Mouse (Mus musculus) testis, adult 2 months (tissue): Measurements from ENCODE around the gene Ppp1r15a. TPM values are rescaled to one million over a fixed set of nuclear protein-coding genes. Genes with fewer than 3 reads are reported as not detected.
"Not testable (repeated sequence)": the region's sequence is repeated elsewhere in the genome, so short reads cannot be mapped to it uniquely, and the experiment has no call there.

Experiments used
- H3K27ac ChIP-seq: fragments of 200-500 bp; 2 replicates; pipeline ENCODE4 v1.5.1; 2012; ENCODE audit warnings: low read depth, low read length; ENCODE audit not compliant: control insufficient read depth, insufficient read depth
- H3K27me3 ChIP-seq: fragments of 200-500 bp; 2 replicates; pipeline ENCODE4 v1.6.1; 2012; ENCODE audit warnings: mild to moderate bottlenecking, low read length, moderate library complexity; ENCODE audit not compliant: control insufficient read depth, insufficient read depth
- H3K36me3 ChIP-seq: fragments of 200-500 bp; 2 replicates; pipeline ENCODE4 v1.6.1; 2012; ENCODE audit warnings: mild to moderate bottlenecking, low read length; ENCODE audit not compliant: control insufficient read depth, insufficient read depth
- H3K4me1 ChIP-seq: fragments of 200-500 bp; 2 replicates; pipeline ENCODE4 v1.6.1; 2012; ENCODE audit warnings: low read length; ENCODE audit not compliant: control insufficient read depth, insufficient read depth
- H3K4me3 ChIP-seq: fragments of 200-500 bp; 2 replicates; pipeline ENCODE4 v1.5.1; 2012; ENCODE audit warnings: low read depth, mild to moderate bottlenecking, low read length, moderate library complexity, mixed read lengths; ENCODE audit not compliant: control insufficient read depth
- CTCF ChIP-seq: fragments of 200-500 bp; IDR thresholded peaks from 2 replicates; pipeline ENCODE4 v1.5.1; 2012; ENCODE audit warnings: low read depth, mild to moderate bottlenecking, inconsistent platforms, low read length, moderate library complexity; ENCODE audit not compliant: control insufficient read depth, insufficient read depth, insufficient replicate concordance
- POLR2A ChIP-seq: fragments of 200-500 bp; IDR thresholded peaks from 2 replicates; pipeline ENCODE4 v1.6.1; 2012; ENCODE audit warnings: low read depth, mild to moderate bottlenecking, inconsistent platforms, low read length, moderate library complexity; ENCODE audit not compliant: control insufficient read depth
- polyA plus RNA-seq: library from polyadenylated mRNA; depleted of rRNA; stranded (reverse); fragments of >200 nt; gene quantifications from 2 replicates; pipeline ENCODE4 v1.2.3, GENCODE M21; 2012

The Ppp1r15a gene
- polyA plus RNA-seq, 1 experiment = 5.9 TPM

GRCm38 (mm10) chr7:45486761-45487415, 39.2 kb downstream of the Ppp1r15a start, which contains the start of gene Gm45808:
Gene Gm45808, minus strand, starts transcription at chr7:45486811.
- no peak for TF ChIP-seq POLR2A
- TF ChIP-seq CTCF = no peak
- peak within 1 kb of the TSS; percentile 60 for H3K4me3 ChIP-seq
- H3K27ac ChIP-seq = peak within 1 kb of the TSS; percentile 68

GRCm38 (mm10) chr7:45486158-45486557, 39.9 kb downstream of the Ppp1r15a start:
- H3K27ac ChIP-seq = peak overlapping the region; percentile 68
- peak overlapping the region; percentile 60 for H3K4me3 ChIP-seq
- H3K27me3 ChIP-seq = no peaks in the 10 kb centered on the region
- no peaks in the 10 kb centered on the region for H3K36me3 ChIP-seq
- H3K4me1 ChIP-seq = peaks cover 7% of the 10 kb centered on the region
- TF ChIP-seq POLR2A (peak; percentile 35; the same call in 1 of the 2 replicates), CTCF (no peak)

More at GRCm38 (mm10) chr7:45486761-45487415, 39.2 kb downstream of the Ppp1r15a start, which contains the start of gene Gm45808:
- Histone ChIP-seq H3K4me1 (peaks cover 3% of the 10 kb centered on the region), H3K36me3 (no peaks in the 10 kb centered on the region), H3K27me3 (no peaks in the 10 kb centered on the region)

- H3K27me3 ChIP-seq, H3K4me1 ChIP-seq, H3K4me3 ChIP-seq, H3K36me3 ChIP-seq: not testable (repeated sequence)
- H3K27ac ChIP-seq = 0 out of 2 replicates have a peak overlapping the region, but pooled peaks have one; percentile 16
Measured at GRCm38 (mm10) chr7:45484985-45485384, 41.1 kb downstream of the Ppp1r15a start.

- Histone ChIP-seq H3K4me3 (peak overlapping the region; percentile 82; the same call in 1 of the 2 replicates), H3K4me1 (peaks cover 6% of the 10 kb centered on the region), H3K27me3 (no peaks in the 10 kb centered on the region), H3K36me3 (no peaks in the 10 kb centered on the region), H3K27ac (peak overlapping the region; percentile 39)
- TF ChIP-seq CTCF = no peak
- no peak for TF ChIP-seq POLR2A
Measured at GRCm38 (mm10) chr7:45482166-45482565, 43.9 kb downstream of the Ppp1r15a start.

GRCm38 (mm10) chr7:45481374-45481927, 44.6 kb downstream of the Ppp1r15a start, which contains the start of gene Tulp2:
Gene Tulp2, plus strand, starts transcription at chr7:45481877.
- peak within 1 kb of the TSS; percentile 82 for H3K4me3 ChIP-seq
- no peak for TF ChIP-seq CTCF
- peak; percentile 57; the same call in 1 of the 2 replicates for TF ChIP-seq POLR2A
- no peaks in the 10 kb centered on the region for H3K27me3 ChIP-seq
- no peaks in the 10 kb centered on the region for H3K36me3 ChIP-seq
- H3K4me1 ChIP-seq = peaks cover 6% of the 10 kb centered on the region
- peak within 1 kb of the TSS; percentile 57 for H3K27ac ChIP-seq

- H3K36me3 ChIP-seq, H3K4me1 ChIP-seq, H3K27ac ChIP-seq, H3K4me3 ChIP-seq, H3K27me3 ChIP-seq: not testable (repeated sequence)
Measured at GRCm38 (mm10) chr7:45480310-45480709, 45.8 kb downstream of the Ppp1r15a start.

- no peak for TF ChIP-seq CTCF
- TF ChIP-seq POLR2A = no peak
- no peaks in the 10 kb centered on the region for H3K27me3 ChIP-seq
- H3K4me3 ChIP-seq = no peak overlapping the region
- no peak overlapping the region for H3K27ac ChIP-seq
- H3K36me3 ChIP-seq = no peaks in the 10 kb centered on the region
- H3K4me1 ChIP-seq = peaks cover 13% of the 10 kb centered on the region
Measured at GRCm38 (mm10) chr7:45478774-45479173, 47.3 kb downstream of the Ppp1r15a start.
